Mouse (Mus musculus): ENCODE results near the gene Mthfsd. TPM values are rescaled to one million over a fixed set of nuclear protein-coding genes. Genes with fewer than 3 reads are reported as not detected.

Gene Mthfsd
- total RNA-seq, 2 experiments from 2014 or later: 38.3 to 40.7 TPM

Small RNAs within 50 kb of the gene (microRNA-seq; reads per million reads assigned to microRNA genes)
- 0 reads per million in 2 experiments for gene Gm27530

Other genes with a start within 250 kb of the Mthfsd start
- gene Foxf1, start 24.0 kb downstream of the Mthfsd start, total RNA-seq (2021): 1 to 10 TPM in 1 of 2 experiments, under 1 TPM in 1; 0.87 to 1.1 TPM
- gene Foxc2, start 7.8 kb upstream of the Mthfsd start, total RNA-seq (2021): 1 to 10 TPM; 1.8 to 2.1 TPM
- under 1 TPM; 0.16 to 0.30 TPM for gene Foxl1, start 19.5 kb upstream of the Mthfsd start, total RNA-seq (2021)

Measured in left cerebral cortex, postnatal 25 days (tissue).